Mouse (Mus musculus) heart, postnatal 36 days (tissue): ENCODE data around the gene Polr3gl. TPM values are rescaled to one million over a fixed set of nuclear protein-coding genes. Genes with fewer than 3 reads are reported as not detected.
A peak's percentile ranks its signal among the peaks of the same experiment; 100 is the strongest.
"Not testable (repeated sequence)": the region's sequence is repeated elsewhere in the genome, so short reads cannot be mapped to it uniquely, and the experiment has no call there.

ENCODE experiments used
- DNase-seq, 2 experiments: peaks; one replicate each; pipeline ENCODE4 v3.0.0; 2021 to 2022
- intact Hi-C: fragments of 180-260 bp; cut with DNase I; formaldehyde crosslinking; loops from one replicate; pipeline ENCODE4 v1.15.1; 2025
- total RNA-seq, 2 experiments: library from RNA; stranded (reverse); gene quantifications; 2 replicates each; pipeline ENCODE4 v1.2.3; 2021

Polr3gl gene
- total RNA-seq: 10 to 100 TPM; 30.3 to 33.0 TPM

GRCm38 (mm10) chr3:96593790-96594560, at the start of gene Polr3gl:
Gene Polr3gl, minus strand, starts transcription at chr3:96594181.
- intact Hi-C loops: no loop called here
- peak; percentile 93 to 96 for DNase-seq

GRCm38 (mm10) chr3:96639219-96639618, 45.2 kb upstream of the Polr3gl start:
- DNase-seq: peak; percentile 68 to 80
- intact Hi-C loops: loop anchor here (1.0 kb wide), 2 partner anchors 59 to 92 kb away; no protein-coding TSS in a partner anchor

- intact Hi-C loops: no loop called here
- no peak for DNase-seq
Measured at GRCm38 (mm10) chr3:96636448-96636847, 42.5 kb upstream of the Polr3gl start.

- intact Hi-C loops: loop anchor here (2.0 kb wide), 1 partner anchor 35 kb away; the partner anchor contains the start of gene Lix1l
- DNase-seq: no peak
Measured at GRCm38 (mm10) chr3:96635906-96636305, 41.9 kb upstream of the Polr3gl start.

GRCm38 (mm10) chr3:96634928-96635879, 41.2 kb upstream of the Polr3gl start, which contains the start of the genes Pex11b and Gm42957:
Gene Pex11b, plus strand, starts transcription at chr3:96635376.
Gene Gm42957, plus strand, starts transcription at chr3:96635474.
- intact Hi-C loops: loop anchor here (2.0 kb wide), 1 partner anchor 34 kb away; the partner anchor contains the start of gene Lix1l

GRCm38 (mm10) chr3:96634015-96634414, 40.0 kb upstream of the Polr3gl start:
- intact Hi-C loops: loop anchor here (2.0 kb wide), 1 partner anchor 33 kb away; the partner anchor contains the start of gene Lix1l
- no peak for DNase-seq

More at GRCm38 (mm10) chr3:96634928-96635879, 41.2 kb upstream of the Polr3gl start, which contains the start of the genes Pex11b and Gm42957:
- DNase-seq: peak; percentile 92

DNA sequence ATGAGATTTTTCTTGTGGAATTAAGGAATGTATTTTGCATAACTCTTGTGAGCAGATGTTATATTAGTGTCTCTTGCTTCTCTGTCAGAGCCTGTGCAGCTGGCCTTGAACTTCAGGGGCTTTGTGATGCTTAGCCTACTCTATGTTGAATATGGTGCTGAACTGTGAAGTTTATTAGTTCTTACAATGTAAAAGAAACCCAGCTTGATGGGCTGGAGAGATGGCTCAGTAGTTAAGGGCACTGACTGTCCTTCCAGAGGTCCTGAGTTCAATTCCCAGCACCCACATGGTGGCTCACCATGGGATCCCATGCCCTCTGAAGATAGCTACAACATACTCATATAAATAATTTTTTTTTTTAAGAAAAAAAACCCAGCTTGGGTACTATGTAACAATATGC, 38.1 kb upstream of the Polr3gl start:
- no peak for DNase-seq
- intact Hi-C loops: no loop called here

DNA sequence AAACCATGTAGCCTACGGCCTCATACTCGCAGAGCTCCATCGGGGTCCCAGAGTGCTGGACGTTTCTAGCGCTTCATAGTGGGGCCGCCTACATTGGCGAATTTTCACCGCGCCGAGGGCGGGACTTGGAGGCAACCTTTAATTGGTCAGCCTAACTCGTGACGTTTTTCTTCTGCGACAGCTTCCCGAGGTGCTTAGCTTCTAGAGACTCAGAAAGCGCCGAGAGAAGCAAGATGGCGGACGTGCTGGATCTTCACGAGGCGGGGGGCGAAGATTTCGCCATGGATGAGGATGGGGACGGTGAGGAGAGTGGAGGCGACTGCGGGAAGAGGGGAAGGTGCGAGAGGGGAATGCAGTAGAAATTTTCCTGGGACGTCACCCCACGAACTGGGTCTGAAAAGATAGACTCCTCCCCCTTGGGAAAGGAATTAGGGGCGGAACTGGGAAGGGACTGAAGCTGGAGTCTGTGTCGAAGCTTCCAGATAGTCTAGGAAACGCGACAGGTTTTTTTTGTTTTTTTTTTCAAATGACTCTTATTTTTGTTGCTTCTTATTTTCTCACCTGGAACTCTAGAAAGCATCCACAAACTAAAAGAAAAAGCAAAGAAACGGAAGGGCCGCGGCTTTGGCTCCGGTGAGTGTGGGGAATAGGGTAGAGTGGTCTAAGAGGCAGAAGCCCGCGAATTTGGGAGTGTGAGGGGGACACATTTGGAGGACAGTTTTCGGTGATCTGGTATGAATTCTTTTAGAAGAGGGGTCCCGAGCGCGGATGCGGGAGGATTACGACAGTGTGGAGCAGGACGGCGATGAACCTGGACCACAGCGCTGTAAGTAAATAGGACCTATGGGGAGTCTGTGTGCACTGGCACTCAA, 36.0 kb upstream of the Polr3gl start, which contains the start of gene Rbm8a:
Gene Rbm8a, plus strand, starts transcription at position 205 of the 872 bp plus-strand sequence.
- DNase-seq: peak; percentile 96 to 97
- intact Hi-C loops: no loop called here

GRCm38 (mm10) chr3:96623201-96623600, 29.2 kb upstream of the Polr3gl start:
- intact Hi-C loops: no loop called here
- DNase-seq: no peak

DNA sequence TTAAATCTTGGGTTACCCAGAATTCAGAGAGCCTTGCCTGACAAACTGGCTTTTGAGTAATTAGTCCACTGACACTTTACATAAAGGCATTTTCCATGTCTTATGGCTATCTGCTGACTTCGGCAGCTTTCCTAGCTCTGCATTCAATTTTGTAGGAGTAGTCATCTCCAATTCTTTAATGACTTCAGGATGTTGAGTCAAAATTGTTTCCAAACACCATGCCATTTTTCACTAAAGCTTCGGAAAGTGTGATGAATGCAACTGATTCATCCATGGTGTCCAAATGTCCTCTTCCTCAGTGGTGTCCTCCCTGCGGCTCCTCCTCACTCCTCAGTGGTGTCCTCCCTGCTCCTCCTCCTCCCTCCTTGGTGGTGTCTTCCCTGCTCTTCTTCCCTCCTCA, 24.0 kb upstream of the Polr3gl start:
- DNase-seq: no peak
- intact Hi-C loops: no loop called here

- DNase-seq: no peak
- intact Hi-C loops: no loop called here
Measured at GRCm38 (mm10) chr3:96606618-96607017, 12.6 kb upstream of the Polr3gl start.

GRCm38 (mm10) chr3:96606007-96606406, 12.0 kb upstream of the Polr3gl start:
- DNase-seq: not testable (repeated sequence)

GRCm38 (mm10) chr3:96603311-96603710, 9.3 kb upstream of the Polr3gl start:
- DNase-seq: no peak
- intact Hi-C loops: no loop called here

More at GRCm38 (mm10) chr3:96606007-96606406, 12.0 kb upstream of the Polr3gl start:
- intact Hi-C loops: not testable (repeated sequence)

DNA sequence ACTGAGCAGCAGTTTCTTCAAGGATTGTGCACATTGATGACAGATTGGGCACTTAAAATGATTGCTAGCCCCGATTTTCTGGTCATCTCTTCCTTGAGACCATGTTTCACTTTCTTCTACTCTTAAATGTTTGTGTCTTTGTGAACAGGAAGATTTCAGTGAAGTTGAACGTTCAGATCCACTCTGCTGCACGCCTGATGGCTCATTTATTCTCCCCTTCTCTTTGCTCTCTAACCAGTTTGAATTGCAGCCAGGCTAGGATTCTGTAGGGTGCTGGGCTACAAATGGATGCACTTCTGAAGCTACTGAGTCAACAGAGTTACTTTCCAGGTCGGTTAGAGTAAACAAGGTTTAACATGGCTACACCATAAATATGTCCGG, 8.7 kb upstream of the Polr3gl start:
- no peak for DNase-seq
- intact Hi-C loops: no loop called here

DNA sequence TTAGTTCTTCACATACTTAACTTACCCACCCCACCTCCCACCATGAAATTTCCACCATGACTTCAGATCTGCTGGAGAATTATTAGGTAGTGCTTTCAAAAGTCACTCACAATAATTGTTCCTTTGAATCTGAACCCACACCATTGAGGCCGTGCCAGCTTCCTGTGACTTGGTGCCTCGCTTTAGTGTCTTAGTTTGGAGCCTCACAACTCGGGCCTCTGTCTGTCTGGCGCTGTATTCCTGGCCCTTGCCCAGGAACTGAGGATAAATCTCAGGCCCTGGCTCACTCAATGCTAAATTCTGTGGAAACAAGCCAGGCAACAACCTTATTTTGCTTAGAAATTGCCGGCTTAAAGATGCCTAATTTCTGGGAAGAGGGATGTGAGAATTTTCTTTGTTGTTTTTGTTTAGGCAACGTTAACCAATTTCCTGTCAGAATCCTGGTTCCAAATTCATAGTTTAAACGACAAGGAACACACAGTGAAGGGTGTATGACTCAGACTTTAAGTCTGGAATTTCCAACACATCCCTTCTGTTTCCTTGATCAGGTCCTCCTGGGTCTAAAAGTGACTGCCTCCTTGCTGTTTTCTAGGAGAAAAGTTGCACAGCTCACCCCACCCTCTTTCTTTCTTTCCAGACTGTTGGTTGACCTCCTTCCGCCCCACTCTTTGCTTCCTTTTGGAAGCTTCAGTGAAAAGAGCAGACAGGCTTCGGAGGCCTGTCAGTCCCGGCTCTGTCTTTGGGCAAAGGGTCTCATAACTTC, 8.1 kb upstream of the Polr3gl start:
- intact Hi-C loops: loop anchor here (2.0 kb wide), 1 partner anchor 33 kb away; the partner anchor contains the start of genes Gm42957 and Pex11b
- peak; percentile 43 to 49 for DNase-seq

DNA sequence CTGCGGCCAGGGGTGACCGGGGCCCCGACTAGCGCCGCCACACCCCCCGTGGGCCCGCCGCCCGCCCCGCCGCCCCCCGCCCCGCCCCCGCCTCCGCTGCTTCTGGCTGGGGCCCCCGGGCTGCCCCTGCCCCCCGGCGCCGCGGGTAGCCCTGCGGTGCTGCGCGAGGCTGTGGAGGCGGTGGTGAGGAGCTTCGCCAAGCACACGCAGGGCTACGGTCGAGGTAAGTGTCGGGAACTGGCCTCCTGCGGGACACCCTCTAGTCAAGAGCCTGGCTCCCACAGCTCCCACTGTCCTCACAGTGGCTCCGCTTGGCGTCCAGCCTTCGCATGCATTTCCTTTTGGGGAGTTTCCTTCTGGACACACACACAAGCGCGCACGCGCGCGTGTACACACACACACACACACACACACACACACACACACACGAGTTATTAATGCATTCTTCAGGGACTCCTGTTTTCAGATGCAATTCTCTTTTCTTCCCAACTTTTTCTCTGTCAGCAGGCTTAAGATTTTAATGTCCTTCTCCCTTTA, 7.3 kb upstream of the Polr3gl start:
- intact Hi-C loops: loop anchor here (2.0 kb wide), 1 partner anchor 33 kb away; the partner anchor contains the start of genes Gm42957 and Pex11b
- DNase-seq: peak; percentile 79 to 86

- peak; percentile 90 to 94 for DNase-seq
- intact Hi-C loops: loop anchor here (2.0 kb wide), 1 partner anchor 34 kb away; the partner anchor contains the start of genes Gm42957 and Pex11b
Measured at GRCm38 (mm10) chr3:96600639-96601250, 6.8 kb upstream of the Polr3gl start, which contains the start of gene Lix1l. Gene Lix1l, plus strand, starts transcription at chr3:96601149.

DNA sequence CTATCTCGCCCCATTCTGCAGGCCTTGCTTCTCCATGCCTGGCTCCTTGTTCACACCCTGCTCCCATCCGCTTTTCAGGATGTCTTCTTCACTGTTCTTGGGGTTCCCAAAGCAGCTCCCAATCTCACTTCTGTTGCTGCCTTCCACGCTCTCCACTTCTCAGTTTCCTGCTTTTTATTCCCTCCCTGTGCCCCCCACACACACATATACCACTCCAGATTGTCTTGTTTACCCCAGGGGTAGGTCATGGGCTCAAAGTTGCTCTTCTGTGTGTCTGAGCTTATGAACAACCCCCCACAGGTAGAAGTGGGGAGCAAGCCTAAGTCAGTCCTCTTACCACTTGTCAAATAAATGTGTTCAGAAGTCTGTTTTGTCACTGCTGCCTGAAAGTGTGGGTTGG, 5.4 kb upstream of the Polr3gl start:
- intact Hi-C loops: no loop called here

More for the DNA sequence above, 5.4 kb upstream of the Polr3gl start:
- DNase-seq: no peak
